Mouse (Mus musculus): ENCODE data around the gene Tgm3. TPM values are rescaled to one million over a fixed set of nuclear protein-coding genes. Genes with fewer than 3 reads are reported as not detected.

Gene Tgm3
- polyA plus RNA-seq, 1 experiment from 2014 or later, result 0.31 TPM

DNA sequence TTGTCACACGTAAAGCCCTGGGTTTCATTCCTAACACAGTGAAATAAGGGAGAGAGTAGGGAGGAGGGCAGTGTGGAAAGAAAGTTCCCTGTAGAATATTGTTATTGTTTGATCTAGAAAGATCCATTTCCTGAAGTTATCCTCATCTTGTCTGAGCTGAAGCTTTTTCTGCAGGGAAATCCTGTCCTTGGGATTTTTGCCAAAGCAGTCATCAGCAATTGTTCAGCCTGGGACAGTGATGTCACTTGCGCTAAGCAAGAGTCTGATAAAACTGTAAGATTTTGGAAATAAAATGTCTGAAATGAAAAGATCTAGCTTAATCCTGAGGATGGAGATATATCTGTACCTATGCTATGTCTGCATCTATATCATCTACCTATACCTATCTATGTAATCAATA, 58.2 kb downstream of the Tgm3 start:
- Histone ChIP-seq H3K4me1 (no peaks in the 10 kb centered on the region), H3K9me3 (no peaks in the 10 kb centered on the region), H3K4me2 (no peak overlapping the region), H3K9ac (no peak overlapping the region), H3K4me3 (no peak overlapping the region), H3K27me3 (no peaks in the 10 kb centered on the region), H3K27ac (no peak overlapping the region), H3K36me3 (no peaks in the 10 kb centered on the region)
- no peak for ATAC-seq (ENCODE audit: insufficient number of reproducible peaks, insufficient read depth, low FRiP score, low TSS enrichment, low read depth)
- 81% methylated on average over 2 of the region's 2 CpGs for WGBS

Small RNA genes within 50 kb of the gene (microRNA-seq; reads per million reads assigned to microRNA genes)
- not detected for gene Mir6339

Other genes starting within 250 kb of the Tgm3 start
- gene Stk35, start 211.8 kb upstream of the Tgm3 start, polyA plus RNA-seq (2015; fragmentation: Nextera tagmentation; extraction: Ambion mirVana), result 11.7 and 13.2 TPM in 2 replicates
- gene Tgm6, start 100.1 kb downstream of the Tgm3 start, polyA plus RNA-seq (2015; fragmentation: Nextera tagmentation; extraction: Ambion mirVana), result 0.07 TPM in 1 of 2 replicates, not detected in the other
- gene Snrpb, start 167.1 kb downstream of the Tgm3 start, polyA plus RNA-seq (2015; fragmentation: Nextera tagmentation; extraction: Ambion mirVana), result 538 and 617 TPM in 2 replicates
- gene Tmc2, start 182.8 kb downstream of the Tgm3 start, polyA plus RNA-seq (2015; fragmentation: Nextera tagmentation; extraction: Ambion mirVana), result not detected in 2 replicates